Mouse (Mus musculus): ENCODE results near the gene Map4k4. TPM values are rescaled to one million over a fixed set of nuclear protein-coding genes. Genes with fewer than 3 reads are reported as not detected.

Gene Map4k4
- polyA plus RNA-seq, 1 experiment, result 22.8 TPM

GRCm38 (mm10) chr1:39941237-39942179, 40.8 kb downstream of the Map4k4 start:
- no peak for TF ChIP-seq GATA1 (IDR thresholded peaks at IDR 0.05; ENCODE audit: borderline replicate concordance, low read length)
- TF ChIP-seq FLI1 (IDR thresholded peaks at IDR 0.05; ENCODE audit: low read length), result no peak
- Histone ChIP-seq H3K27me3 (replicated peaks) (no peaks in the 10 kb centered on the region), H3K9me3 (no peaks in the 10 kb centered on the region), H3K4me3 (replicated peaks) (no peak overlapping the region), H3K4me1 (peaks cover 74% of the 10 kb centered on the region), H3K36me3 (replicated peaks; ENCODE audit: low read length) (no peaks in the 10 kb centered on the region)

DNA sequence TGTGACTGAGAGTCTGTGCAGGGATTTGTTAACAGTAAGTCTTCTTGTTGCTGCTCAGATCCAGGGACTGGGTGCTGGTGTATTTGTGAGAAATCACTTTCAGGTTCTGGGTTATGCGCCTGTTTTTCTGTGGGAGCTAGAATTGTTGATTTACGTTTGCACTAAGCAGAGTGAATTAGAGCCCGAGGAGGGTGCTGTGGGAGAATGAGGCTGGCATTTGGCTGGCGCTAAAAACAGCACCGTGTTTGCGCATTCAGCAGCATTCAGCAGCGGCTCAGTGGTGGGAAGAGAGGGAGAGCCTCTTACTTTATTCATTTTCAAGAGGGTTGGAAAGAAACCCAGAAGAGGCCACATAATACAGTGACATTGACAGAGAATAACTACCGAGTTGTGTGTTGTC, 42.2 kb downstream of the Map4k4 start:
- Histone ChIP-seq H3K36me3 (replicated peaks; ENCODE audit: low read length) (no peaks in the 10 kb centered on the region), H3K4me1 (peaks cover 68% of the 10 kb centered on the region), H3K27me3 (replicated peaks) (no peaks in the 10 kb centered on the region), H3K9me3 (no peaks in the 10 kb centered on the region), H3K4me3 (replicated peaks) (no peak overlapping the region)
- TF ChIP-seq FLI1 (IDR thresholded peaks at IDR 0.05; ENCODE audit: low read length) (no peak), GATA1 (IDR thresholded peaks at IDR 0.05; ENCODE audit: borderline replicate concordance, low read length) (no peak)

DNA sequence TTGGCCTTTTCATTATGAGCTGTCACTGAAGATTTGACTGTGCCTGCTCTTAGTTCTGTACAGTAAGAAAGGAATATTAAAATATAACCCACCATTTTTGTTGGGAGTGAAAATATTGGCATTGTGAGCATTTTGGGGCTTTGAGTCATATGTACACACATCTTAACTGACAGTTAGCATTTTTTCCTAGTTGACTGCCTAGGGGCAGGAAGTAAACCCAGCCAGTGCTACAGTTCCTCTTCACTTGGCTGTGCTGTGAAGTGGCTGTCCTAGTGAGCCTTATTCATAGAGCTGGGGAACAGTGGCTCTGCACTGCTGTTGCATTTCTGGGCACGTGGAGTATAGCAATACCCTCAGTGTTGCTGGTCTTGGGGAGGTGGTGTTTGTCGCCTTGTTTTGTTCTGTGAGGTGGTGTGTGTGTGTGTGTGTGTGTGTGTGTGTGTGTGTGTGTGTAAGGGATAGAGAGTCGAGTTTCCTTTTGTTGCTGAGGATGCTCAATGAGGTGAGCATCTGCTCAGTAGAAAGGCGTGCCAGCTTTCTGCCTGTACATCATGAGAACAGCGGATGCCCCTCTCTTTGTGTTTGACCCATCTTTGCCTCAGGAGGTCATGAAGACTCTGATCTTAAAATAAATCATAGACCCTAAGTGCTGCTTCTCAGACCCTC, 43.7 kb downstream of the Map4k4 start:
- TF ChIP-seq FLI1 (IDR thresholded peaks at IDR 0.05; ENCODE audit: low read length), result no peak
- TF ChIP-seq GATA1 (IDR thresholded peaks at IDR 0.05; ENCODE audit: borderline replicate concordance, low read length), result no peak
- H3K4me1 ChIP-seq, result peaks cover 71% of the 10 kb centered on the region
- peak overlapping the region; percentile 20 for H3K4me3 ChIP-seq (replicated peaks)
- no peaks in the 10 kb centered on the region for H3K27me3 ChIP-seq (replicated peaks)
- H3K9me3 ChIP-seq, result no peaks in the 10 kb centered on the region
- no peaks in the 10 kb centered on the region for H3K36me3 ChIP-seq (replicated peaks; ENCODE audit: low read length)

GRCm38 (mm10) chr1:39944972-39945323, 44.2 kb downstream of the Map4k4 start:
- H3K9me3 ChIP-seq, result no peaks in the 10 kb centered on the region
- H3K4me1 ChIP-seq, result peaks cover 72% of the 10 kb centered on the region
- no peaks in the 10 kb centered on the region for H3K36me3 ChIP-seq (replicated peaks; ENCODE audit: low read length)
- H3K4me3 ChIP-seq (replicated peaks), result no peak overlapping the region
- H3K27me3 ChIP-seq (replicated peaks), result no peaks in the 10 kb centered on the region
- no peak for TF ChIP-seq FLI1 (IDR thresholded peaks at IDR 0.05; ENCODE audit: low read length)
- TF ChIP-seq GATA1 (IDR thresholded peaks at IDR 0.05; ENCODE audit: borderline replicate concordance, low read length), result no peak

GRCm38 (mm10) chr1:39946391-39946790, 45.7 kb downstream of the Map4k4 start:
- Histone ChIP-seq H3K4me3 (replicated peaks) (no peak overlapping the region), H3K4me1 (peaks cover 83% of the 10 kb centered on the region), H3K27me3 (replicated peaks) (no peaks in the 10 kb centered on the region), H3K36me3 (replicated peaks; ENCODE audit: low read length) (no peaks in the 10 kb centered on the region), H3K9me3 (no peaks in the 10 kb centered on the region)
- TF ChIP-seq FLI1 (IDR thresholded peaks at IDR 0.05; ENCODE audit: low read length) (no peak), GATA1 (IDR thresholded peaks at IDR 0.05; ENCODE audit: borderline replicate concordance, low read length) (no peak)

DNA sequence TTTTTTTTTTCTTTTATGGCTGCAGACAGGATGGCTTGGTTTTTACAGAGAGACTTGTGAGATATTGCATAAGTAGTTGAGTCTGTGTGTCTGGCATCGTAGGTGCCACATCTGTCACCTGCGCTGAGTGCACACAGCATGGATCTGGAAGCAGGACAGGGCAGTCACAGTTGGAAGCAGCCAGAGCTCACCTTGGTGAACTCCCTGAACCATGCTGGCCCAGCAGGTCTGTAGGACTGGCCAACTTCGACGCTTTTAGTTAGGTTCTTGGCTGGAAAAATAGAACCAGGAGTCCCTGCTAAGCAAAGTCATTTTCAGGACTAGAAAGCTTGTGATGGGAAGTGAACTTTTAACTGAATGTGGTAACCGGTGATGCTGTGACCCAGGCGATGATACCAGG, 46.5 kb downstream of the Map4k4 start:
- Histone ChIP-seq H3K36me3 (replicated peaks; ENCODE audit: low read length) (no peaks in the 10 kb centered on the region), H3K4me1 (peaks cover 82% of the 10 kb centered on the region), H3K27me3 (replicated peaks) (no peaks in the 10 kb centered on the region), H3K9me3 (no peaks in the 10 kb centered on the region), H3K4me3 (replicated peaks) (no peak overlapping the region)
- TF ChIP-seq GATA1 (IDR thresholded peaks at IDR 0.05; ENCODE audit: borderline replicate concordance, low read length) (no peak), FLI1 (IDR thresholded peaks at IDR 0.05; ENCODE audit: low read length) (no peak)

DNA sequence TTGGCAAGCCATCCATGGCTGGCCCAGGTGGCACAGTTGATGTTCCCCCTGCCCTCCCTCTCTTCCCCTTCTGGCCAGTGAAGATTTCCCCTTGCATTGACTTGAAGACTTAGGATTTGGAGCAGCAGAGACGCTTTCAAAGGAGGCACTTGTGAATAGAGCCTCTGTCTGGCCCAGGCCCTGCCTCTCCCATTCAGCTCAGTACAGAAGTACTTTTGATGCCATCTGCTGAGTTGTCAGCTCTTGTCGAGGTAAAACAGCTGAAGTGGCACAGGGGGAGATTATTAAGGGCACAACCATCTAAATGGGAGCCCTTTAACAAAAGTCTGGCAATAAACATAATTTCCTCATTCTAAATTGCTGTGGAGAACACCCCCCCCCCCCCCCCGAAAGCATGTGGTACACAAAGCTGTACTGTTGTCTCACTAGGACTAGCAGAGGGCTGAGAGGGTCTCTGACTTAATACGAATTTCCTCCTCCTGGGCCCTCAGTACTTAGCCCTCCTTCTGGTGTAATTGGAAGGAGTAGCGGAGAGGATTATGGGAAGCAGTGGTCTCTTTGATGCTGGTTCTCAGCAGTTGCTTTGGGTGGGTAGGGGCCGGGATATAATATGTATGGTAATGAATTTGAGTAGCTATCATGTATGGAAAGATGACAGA, 47.1 kb downstream of the Map4k4 start:
- H3K4me1 ChIP-seq, result peaks cover 82% of the 10 kb centered on the region
- no peaks in the 10 kb centered on the region for H3K36me3 ChIP-seq (replicated peaks; ENCODE audit: low read length)
- no peaks in the 10 kb centered on the region for H3K27me3 ChIP-seq (replicated peaks)
- H3K4me3 ChIP-seq (replicated peaks), result no peak overlapping the region
- H3K9me3 ChIP-seq, result no peaks in the 10 kb centered on the region
- no peak for TF ChIP-seq FLI1 (IDR thresholded peaks at IDR 0.05; ENCODE audit: low read length)
- no peak for TF ChIP-seq GATA1 (IDR thresholded peaks at IDR 0.05; ENCODE audit: borderline replicate concordance, low read length)

GRCm38 (mm10) chr1:39949205-39949604, 48.5 kb downstream of the Map4k4 start:
- TF ChIP-seq FLI1 (IDR thresholded peaks at IDR 0.05; ENCODE audit: low read length) (no peak), GATA1 (IDR thresholded peaks at IDR 0.05; ENCODE audit: borderline replicate concordance, low read length) (no peak)
- peaks cover 85% of the 10 kb centered on the region for H3K4me1 ChIP-seq
- no peaks in the 10 kb centered on the region for H3K27me3 ChIP-seq (replicated peaks)
- no peaks in the 10 kb centered on the region for H3K9me3 ChIP-seq
- peak overlapping the region; percentile 36 for H3K4me3 ChIP-seq (replicated peaks)
- no peaks in the 10 kb centered on the region for H3K36me3 ChIP-seq (replicated peaks; ENCODE audit: low read length)

- H3K9me3 ChIP-seq, result no peaks in the 10 kb centered on the region
- TF ChIP-seq FLI1 (IDR thresholded peaks at IDR 0.05; ENCODE audit: low read length) (no peak), GATA1 (IDR thresholded peaks at IDR 0.05; ENCODE audit: borderline replicate concordance, low read length) (no peak)
- peak overlapping the region; percentile 35 for H3K4me3 ChIP-seq (replicated peaks)
- H3K36me3 ChIP-seq (replicated peaks; ENCODE audit: low read length), result no peaks in the 10 kb centered on the region
- peaks cover 85% of the 10 kb centered on the region for H3K4me1 ChIP-seq
- no peaks in the 10 kb centered on the region for H3K27me3 ChIP-seq (replicated peaks)
Measured at GRCm38 (mm10) chr1:39949790-39950462, 49.2 kb downstream of the Map4k4 start.

Measured in megakaryocyte, embryonic 14.5 days (primary cell).